Mouse (Mus musculus): Measurements from ENCODE around the gene Myh14. TPM values are rescaled to one million over a fixed set of nuclear protein-coding genes. Genes with fewer than 3 reads are reported as not detected.

Myh14 gene
- total and polyA plus RNA-seq, 3 experiments, result under 0.01 to 0.08 TPM; not detected in 1

GRCm38 (mm10) chr7:44626966-44627365 is 43.7 kb downstream of the Myh14 start:
- H3K4me3 ChIP-seq (ENCODE audit: control insufficient read depth in 1 of 2, insufficient read depth in 1 of 2, low read depth in 2 of 2, low read length in 2 of 2), result no peak overlapping the region
- no peak overlapping the region for H3K9ac ChIP-seq (ENCODE audit: control insufficient read depth, low read depth, low read length, poor library complexity, severe bottlenecking)
- no peaks in the 10 kb centered on the region for H3K79me2 ChIP-seq (ENCODE audit: control insufficient read depth, insufficient read depth, low read length, poor library complexity)
- H3K27me3 ChIP-seq (ENCODE audit: control insufficient read depth in 1 of 2, insufficient read depth in 2 of 2, low read length in 2 of 2), result no peaks in the 10 kb centered on the region
- no peak for TF ChIP-seq ZKSCAN1 (IDR thresholded peaks at IDR 0.05; ENCODE audit: low read depth, low read length)
- TF ChIP-seq TCF12 (IDR thresholded peaks at IDR 0.05; ENCODE audit: low read depth, low read length), result no peak
- no peak for TF ChIP-seq GABPA (IDR thresholded peaks at IDR 0.05; ENCODE audit: low read depth, low read length)
- TF ChIP-seq KAT2A (conservative IDR thresholded peaks at IDR 0.05; ENCODE audit: low read depth, low read length), result no peak
- no peak for TF ChIP-seq ZNF384 (IDR thresholded peaks at IDR 0.05; ENCODE audit: low read depth, low read length)
- no peak for TF ChIP-seq ELF1 (IDR thresholded peaks at IDR 0.05; ENCODE audit: low read depth, low read length)
- TF ChIP-seq MYB (IDR thresholded peaks at IDR 0.05; ENCODE audit: low read depth, low read length), result no peak
- TF ChIP-seq POLR2AphosphoS2 (IDR thresholded peaks at IDR 0.05; ENCODE audit: low read length), result no peak
- TF ChIP-seq CHD2 (IDR thresholded peaks at IDR 0.05; ENCODE audit: low read length), result no peak
- TF ChIP-seq HCFC1 (IDR thresholded peaks at IDR 0.05; ENCODE audit: low read depth, low read length), result no peak
- no peaks in the 10 kb centered on the region for H3K9me3 ChIP-seq (replicated peaks; ENCODE audit: insufficient read depth, low read length)
- no peak for DNase-seq (ENCODE audit: low read depth, low spot score)
- H3K27ac ChIP-seq (ENCODE audit: control insufficient read depth, low read depth, low read length), result no peak overlapping the region
- H3K36me3 ChIP-seq (ENCODE audit: control insufficient read depth in 1 of 2, insufficient read depth in 2 of 2, low read length in 2 of 2), result no peaks in the 10 kb centered on the region
- H3K4me1 ChIP-seq (ENCODE audit: control insufficient read depth in 1 of 2, insufficient read depth in 2 of 2, low read length in 2 of 2), result no peaks in the 10 kb centered on the region

- Histone ChIP-seq H3K27me3 (ENCODE audit: control insufficient read depth in 1 of 2, insufficient read depth in 2 of 2, low read length in 2 of 2) (no peaks in the 10 kb centered on the region), H3K36me3 (ENCODE audit: control insufficient read depth in 1 of 2, insufficient read depth in 2 of 2, low read length in 2 of 2) (no peaks in the 10 kb centered on the region), H3K79me2 (ENCODE audit: control insufficient read depth, insufficient read depth, low read length, poor library complexity) (no peaks in the 10 kb centered on the region), H3K4me1 (ENCODE audit: control insufficient read depth in 1 of 2, insufficient read depth in 2 of 2, low read length in 2 of 2) (no peaks in the 10 kb centered on the region), H3K4me3 (ENCODE audit: control insufficient read depth in 1 of 2, insufficient read depth in 1 of 2, low read depth in 2 of 2, low read length in 2 of 2) (no peak overlapping the region), H3K9me3 (replicated peaks; ENCODE audit: insufficient read depth, low read length) (no peaks in the 10 kb centered on the region), H3K9ac (ENCODE audit: control insufficient read depth, low read depth, low read length, poor library complexity, severe bottlenecking) (no peak overlapping the region), H3K27ac (ENCODE audit: control insufficient read depth, low read depth, low read length) (no peak overlapping the region)
- no peak for TF ChIP-seq MAFK (IDR thresholded peaks at IDR 0.05; ENCODE audit: borderline replicate concordance, low read depth, low read length)
- TF ChIP-seq TAL1 (IDR thresholded peaks at IDR 0.05; ENCODE audit: low read length), result no peak
- TF ChIP-seq JUND (IDR thresholded peaks at IDR 0.05; ENCODE audit: low read depth, low read length), result no peak
- no peak for TF ChIP-seq ZNF384 (IDR thresholded peaks at IDR 0.05; ENCODE audit: low read depth, low read length)
- TF ChIP-seq CHD1 (IDR thresholded peaks at IDR 0.05; ENCODE audit: low read depth, low read length), result no peak
- no peak for TF ChIP-seq MYC (IDR thresholded peaks at IDR 0.05; ENCODE audit: low read depth, low read length)
- no peak for TF ChIP-seq ZMIZ1 (IDR thresholded peaks at IDR 0.05; ENCODE audit: low read depth, low read length)
- TF ChIP-seq POLR2AphosphoS2 (IDR thresholded peaks at IDR 0.05; ENCODE audit: low read length), result no peak
- TF ChIP-seq NELFE (IDR thresholded peaks at IDR 0.05; ENCODE audit: low read depth, low read length), result no peak
- no peak; a peak in 1 of 6 replicates for TF ChIP-seq CTCF (IDR thresholded peaks at IDR 0.05 in 2 of 3, conservative IDR thresholded peaks at IDR 0.05 in 1 of 3; ENCODE audit: control insufficient read depth in 1 of 3, insufficient read depth in 1 of 3, low read depth in 2 of 3, low read length in 3 of 3, poor library complexity in 1 of 3, severe bottlenecking in 1 of 3)
- no peak for TF ChIP-seq USF1 (IDR thresholded peaks at IDR 0.05; ENCODE audit: low read depth, low read length)
- no peak for DNase-seq (ENCODE audit: low read depth, low spot score)
These were observed 44.6 kb downstream of the Myh14 start for GRCm38 (mm10) chr7:44626068-44626385.

All from MEL (cell line).